Mouse (Mus musculus) midbrain, postnatal 0 days (tissue): ENCODE measurements around the gene Cysrt1. TPM values are rescaled to one million over a fixed set of nuclear protein-coding genes. Genes with fewer than 3 reads are reported as not detected.

Source experiments
- ATAC-seq: fragments of 200-750 bp; cut with Nextera tagmentation; 2 replicates; pipeline ENCODE4 v1.8.0; 2017; ENCODE audit warnings: moderate number of reproducible peaks, mild to moderate bottlenecking, moderate TSS enrichment, moderate library complexity; ENCODE audit not compliant: low FRiP score
- DNase-seq: peaks from one replicate; pipeline ENCODE4 v3.0.0-alpha.2; 2015; ENCODE audit warnings: low spot score
- H3K27ac ChIP-seq: fragments of 300-500 bp; sonication (generic); 2 replicates; pipeline ENCODE4 v1.5.1; 2014; ENCODE audit warnings: low read depth, mild to moderate bottlenecking, low read length, mixed read lengths
- H3K27me3 ChIP-seq: fragments of 300-500 bp; sonication (generic); 2 replicates; pipeline ENCODE4 v1.6.1; 2014; ENCODE audit warnings: low read length, control low read depth, mixed read lengths; ENCODE audit not compliant: insufficient read depth
- H3K36me3 ChIP-seq: fragments of 300-500 bp; sonication (generic); 2 replicates; pipeline ENCODE4 v1.6.1; 2014; ENCODE audit warnings: low read length, control low read depth, mixed read lengths; ENCODE audit not compliant: insufficient read depth
- H3K4me1 ChIP-seq: fragments of 300-500 bp; sonication (generic); 2 replicates; pipeline ENCODE4 v1.6.1; 2014; ENCODE audit warnings: mild to moderate bottlenecking, control low read depth, antibody characterized with exemption, low read length, mixed read lengths; ENCODE audit not compliant: insufficient read depth
- H3K4me2 ChIP-seq: fragments of 300-500 bp; sonication (generic); 2 replicates; pipeline ENCODE4 v1.6.1; 2014; ENCODE audit warnings: low read depth, mild to moderate bottlenecking, low read length, mixed read lengths; ENCODE audit not compliant: poor library complexity, severe bottlenecking
- H3K4me3 ChIP-seq: fragments of 300-500 bp; sonication (generic); 2 replicates; pipeline ENCODE4 v1.5.1; 2014; ENCODE audit warnings: low read depth, mild to moderate bottlenecking, low read length, moderate library complexity
- H3K9ac ChIP-seq: fragments of 300-500 bp; sonication (generic); replicated peaks from 2 replicates; pipeline ENCODE4 v1.6.1; 2014; ENCODE audit warnings: mild to moderate bottlenecking, low read length, moderate library complexity, mixed read lengths; ENCODE audit not compliant: poor library complexity, severe bottlenecking
- H3K9me3 ChIP-seq: fragments of 300-500 bp; sonication (generic); 2 replicates; pipeline ENCODE4 v1.6.1; 2016; ENCODE audit warnings: low read length, control low read depth
- CTCF ChIP-seq: IDR thresholded peaks from 2 replicates; pipeline ENCODE4 v1.5.1; 2016; ENCODE audit warnings: antibody characterized with exemption, mild to moderate bottlenecking
- WGBS: fragments of 180-500 bp; shearing (Covaris S2); extraction: QIAGEN DNeasy Blood & Tissue Kit; methylation state at CpG from one replicate; pipeline ENCODE4 v1.1.7; 2014; 5-methylcytosine and 5-hydroxymethylcytosine counted together
- polyA plus RNA-seq: library from polyadenylated mRNA; unstranded; fragments of >200 nt; fragmentation: Nextera tagmentation; extraction: Ambion mirVana; gene quantifications from 2 replicates; pipeline ENCODE4 v1.2.1, GENCODE M21; 2015
- total RNA-seq: library from RNA; depleted of rRNA; stranded (reverse); fragments of >200 nt; gene quantifications from 2 replicates; pipeline ENCODE4 v1.2.3, GENCODE M21; 2014

The Cysrt1 gene
- total and polyA plus RNA-seq, 2 experiments from 2014 or later = 0.19 to 1.2 TPM

GRCm38 (mm10) chr2:25267241-25267640 is 25.0 kb upstream of the Cysrt1 start:
- TF ChIP-seq CTCF = no peak
- peaks cover 47% of the 10 kb centered on the region for H3K4me1 ChIP-seq
- DNase-seq = peak; percentile 66
- peaks cover 28% of the 10 kb centered on the region for H3K36me3 ChIP-seq
- no peak for ATAC-seq
- H3K27me3 ChIP-seq = peaks cover 3% of the 10 kb centered on the region; the same call in 1 of the 2 replicates
- no peaks in the 10 kb centered on the region for H3K9me3 ChIP-seq
- H3K4me3 ChIP-seq = no peak overlapping the region
- peak overlapping the region; percentile 9; the same call in 1 of the 2 replicates for H3K9ac ChIP-seq
- H3K27ac ChIP-seq = no peak overlapping the region
- H3K4me2 ChIP-seq = no peak overlapping the region

DNA sequence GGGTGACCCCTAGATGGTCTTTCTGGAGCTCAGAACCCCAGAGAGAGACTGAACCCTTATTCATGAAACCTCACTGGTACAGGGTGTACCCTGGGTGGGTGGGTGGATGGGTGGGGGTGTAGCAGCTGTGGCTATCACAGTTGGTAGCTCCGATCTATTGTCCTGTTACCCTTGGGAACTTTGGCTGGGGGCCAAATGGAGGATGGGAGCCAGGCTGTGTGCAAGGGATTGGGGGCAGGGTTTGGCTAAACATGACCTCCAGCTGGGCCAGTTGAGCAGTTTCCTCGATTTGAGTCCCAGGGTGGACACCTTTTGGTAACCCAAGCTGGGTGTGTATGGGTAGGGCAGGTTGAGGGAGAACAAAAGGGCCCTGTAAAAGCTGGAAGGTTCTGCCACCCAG is 24.5 kb upstream of the Cysrt1 start:
- Histone ChIP-seq H3K36me3 (peaks cover 28% of the 10 kb centered on the region), H3K27ac (no peak overlapping the region), H3K9me3 (no peaks in the 10 kb centered on the region), H3K4me2 (peak overlapping the region; percentile 41), H3K9ac (peak overlapping the region; percentile 26; the same call in 1 of the 2 replicates), H3K4me3 (no peak overlapping the region), H3K27me3 (peaks cover 3% of the 10 kb centered on the region; the same call in 1 of the 2 replicates), H3K4me1 (peaks cover 47% of the 10 kb centered on the region)
- ATAC-seq = no peak
- no peak for TF ChIP-seq CTCF
- peak; percentile 36 for DNase-seq
- WGBS = 30% methylated on average over 2 of the region's 2 CpGs

DNA sequence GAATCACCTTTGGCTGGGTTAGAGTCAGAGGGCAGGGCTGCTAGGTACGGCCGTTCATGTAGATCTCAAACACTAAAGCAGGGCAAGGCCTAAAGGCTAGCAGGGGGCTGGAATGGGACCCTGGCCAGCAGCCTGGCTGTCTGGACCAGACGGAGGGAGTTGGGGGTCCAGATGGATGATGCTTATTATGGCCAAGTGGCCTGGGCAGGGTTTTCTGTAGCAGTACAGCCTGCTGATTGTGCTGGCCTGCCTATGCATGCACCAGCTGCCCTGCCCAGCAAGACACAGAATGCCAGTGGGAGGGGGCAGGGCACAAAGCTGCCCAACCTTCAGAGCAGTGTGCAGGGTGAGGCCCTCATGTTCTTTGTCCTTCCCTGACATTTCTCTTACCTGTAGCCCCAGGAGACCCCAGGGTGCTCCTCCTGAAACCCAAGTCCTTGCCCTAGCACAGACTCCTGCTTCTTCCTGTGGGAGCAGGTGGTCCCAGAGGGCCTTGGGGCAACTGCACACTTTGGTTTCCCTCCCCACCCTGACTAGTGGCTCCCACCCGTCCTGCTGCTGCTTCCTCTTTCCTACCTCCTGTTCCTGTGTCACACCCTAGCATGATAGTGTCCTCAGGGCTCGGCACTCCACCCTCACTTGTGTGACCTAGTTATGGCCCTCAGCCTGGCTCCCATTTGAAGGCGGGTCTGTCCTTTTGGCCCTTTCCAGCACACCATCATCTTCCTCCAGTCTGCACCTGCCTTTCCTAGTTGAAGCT is 23.8 kb upstream of the Cysrt1 start:
- peaks cover 3% of the 10 kb centered on the region; the same call in 1 of the 2 replicates for H3K27me3 ChIP-seq
- no peaks in the 10 kb centered on the region for H3K9me3 ChIP-seq
- DNase-seq = peak; percentile 85
- no peak overlapping the region for H3K27ac ChIP-seq
- WGBS = 67% methylated on average over 6 of the region's 6 CpGs
- peaks cover 27% of the 10 kb centered on the region for H3K36me3 ChIP-seq
- peaks cover 40% of the 10 kb centered on the region for H3K4me1 ChIP-seq
- no peak for ATAC-seq
- H3K9ac ChIP-seq = 0 out of 2 replicates have a peak overlapping the region, but pooled peaks have one; percentile 26
- peak overlapping the region; percentile 9; the same call in 1 of the 2 replicates for H3K4me3 ChIP-seq
- no peak for TF ChIP-seq CTCF
- peak overlapping the region; percentile 41 for H3K4me2 ChIP-seq

- Histone ChIP-seq H3K4me2 (peak overlapping the region; percentile 100), H3K27me3 (peaks cover 3% of the 10 kb centered on the region; the same call in 1 of the 2 replicates), H3K27ac (no peak overlapping the region), H3K4me1 (peaks cover 37% of the 10 kb centered on the region), H3K9me3 (no peaks in the 10 kb centered on the region), H3K4me3 (no peak overlapping the region; the same call in 1 of the 2 replicates), H3K9ac (no peak overlapping the region), H3K36me3 (peaks cover 16% of the 10 kb centered on the region)
- DNase-seq = peak; percentile 47
- no peak for ATAC-seq
- 75% methylated on average over 3 of the region's 3 CpGs for WGBS
- TF ChIP-seq CTCF = no peak
These were observed 22.6 kb upstream of the Cysrt1 start for GRCm38 (mm10) chr2:25264851-25265250.

- no peak for ATAC-seq
- peaks cover 37% of the 10 kb centered on the region for H3K4me1 ChIP-seq
- no peaks in the 10 kb centered on the region for H3K9me3 ChIP-seq
- H3K4me3 ChIP-seq = peak overlapping the region; percentile 71
- H3K4me2 ChIP-seq = peak overlapping the region; percentile 100
- H3K27me3 ChIP-seq = peaks cover 3% of the 10 kb centered on the region; the same call in 1 of the 2 replicates
- 77% methylated on average over 5 of the region's 5 CpGs for WGBS
- no peak for DNase-seq
- H3K36me3 ChIP-seq = peaks cover 10% of the 10 kb centered on the region
- TF ChIP-seq CTCF = no peak
- 0 out of 2 replicates have a peak overlapping the region, but pooled peaks have one; percentile 65 for H3K9ac ChIP-seq
- H3K27ac ChIP-seq = no peak overlapping the region
These were observed 22.0 kb upstream of the Cysrt1 start for GRCm38 (mm10) chr2:25264286-25264660.
